Mouse (Mus musculus) G1E (cell line): ENCODE data around the gene Slc5a2. TPM values are rescaled to one million over a fixed set of nuclear protein-coding genes. Genes with fewer than 3 reads are reported as not detected.

Source experiments
- ATAC-seq: 2 replicates; pipeline ENCODE4 v1.8.0; 2016; ENCODE audit warnings: mild to moderate bottlenecking; ENCODE audit not compliant: insufficient number of reproducible peaks, poor library complexity, low FRiP score, severe bottlenecking; ENCODE audit errors: extremely low read depth
- DNase-seq: peaks from one replicate; pipeline ENCODE4 v3.0.0; 2012; ENCODE audit warnings: low spot score
- H3K27me3 ChIP-seq: 2 replicates; pipeline ENCODE4 v1.6.1; 2012; ENCODE audit warnings: mild to moderate bottlenecking, low read length, inconsistent platforms; ENCODE audit not compliant: insufficient read depth
- H3K36me3 ChIP-seq: replicated peaks from 2 replicates; pipeline ENCODE3; 2012; ENCODE audit warnings: mild to moderate bottlenecking, inconsistent platforms
- H3K4me1 ChIP-seq: 2 replicates; pipeline ENCODE4 v1.6.1; 2012; ENCODE audit warnings: low read depth, low read length, inconsistent platforms, mixed read lengths; ENCODE audit not compliant: insufficient read depth
- H3K4me3 ChIP-seq: 2 replicates; pipeline ENCODE4 v1.5.1; 2012; ENCODE audit warnings: low read depth, mild to moderate bottlenecking, inconsistent platforms, low read length, moderate library complexity, mixed read lengths
- H3K9me3 ChIP-seq: replicated peaks from 2 replicates; pipeline ENCODE4 v1.6.1; 2012; ENCODE audit warnings: inconsistent platforms
- CTCF ChIP-seq: IDR thresholded peaks from 2 replicates; pipeline ENCODE4 v1.5.1; 2012; ENCODE audit warnings: low read depth, low read length, inconsistent platforms, mixed read lengths
- GATA1 ChIP-seq: IDR thresholded peaks from 2 replicates; pipeline ENCODE4 v1.6.1; 2012; ENCODE audit warnings: borderline replicate concordance, low read length, inconsistent platforms, mixed read lengths
- GATA2 ChIP-seq: IDR thresholded peaks from 2 replicates; pipeline ENCODE4 v1.6.1; 2012; ENCODE audit warnings: low read depth, low read length, inconsistent platforms, borderline replicate concordance
- POLR2AphosphoS5 ChIP-seq: IDR thresholded peaks from 2 replicates; pipeline ENCODE4 v1.6.1; 2012; ENCODE audit warnings: low read depth, low read length, inconsistent platforms; ENCODE audit not compliant: insufficient replicate concordance
- TAL1 ChIP-seq: conservative IDR thresholded peaks from 2 replicates; pipeline ENCODE4 v1.6.1; 2012; ENCODE audit warnings: low read depth, low read length, inconsistent platforms, mixed read lengths
- polyA plus RNA-seq: library from polyadenylated mRNA; stranded (reverse); fragments of >175 nt; gene quantifications from 2 replicates; pipeline ENCODE4 v1.2.3, GENCODE M21; 2012
- total RNA-seq, 2 experiments: library from RNA; stranded (forward) in 1 of 2; stranded (reverse) in 1 of 2; fragments of 200-1000 nt in 1 of 2; fragments of >200 nt in 1 of 2; fragmentation: Nextera tagmentation in 1 of 2; gene quantifications; 2 replicates each; pipeline ENCODE4 v1.2.3; 2014 to 2017

Slc5a2 gene
- total and polyA plus RNA-seq, 3 experiments = 0.05 to 0.55 TPM; not detected in 1

DNA sequence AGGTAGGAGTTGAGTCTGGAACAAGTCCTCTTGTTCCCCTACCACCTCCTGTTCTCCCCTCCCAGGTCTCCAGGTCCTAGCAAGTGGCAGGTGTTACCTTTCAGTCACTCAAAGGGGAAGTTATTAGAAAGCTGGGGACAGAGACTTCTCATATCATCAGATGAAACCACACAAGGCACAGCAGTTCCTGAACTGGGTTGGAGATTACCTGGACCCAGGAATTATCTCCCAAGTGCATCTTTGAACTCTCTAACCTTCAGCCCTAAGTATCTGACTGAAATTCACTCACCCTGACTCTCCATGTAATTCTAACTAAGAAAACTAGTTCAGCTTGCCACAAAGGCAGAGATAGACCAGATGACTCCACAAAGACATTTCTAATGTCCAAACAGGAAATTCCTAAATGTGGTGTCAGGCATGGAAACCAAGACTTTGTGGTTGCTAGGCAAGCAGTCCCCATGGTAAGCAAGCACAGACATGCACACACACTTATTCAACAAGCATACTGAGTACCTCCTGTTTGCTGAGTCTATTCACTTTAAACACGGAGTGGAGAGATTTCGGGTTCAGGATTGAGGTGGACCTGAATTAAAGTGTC, 54.9 kb downstream of the Slc5a2 start:
- H3K36me3 ChIP-seq = no peaks in the 10 kb centered on the region
- H3K4me1 ChIP-seq = peaks cover 41% of the 10 kb centered on the region
- H3K9me3 ChIP-seq = no peaks in the 10 kb centered on the region
- TF ChIP-seq GATA2 (no peak), CTCF (no peak), GATA1 (no peak), TAL1 (no peak; the same call in 1 of the 2 replicates), POLR2AphosphoS5 (no peak)
- ATAC-seq = peak; percentile 28
- H3K4me3 ChIP-seq = no peak overlapping the region
- H3K27me3 ChIP-seq = peaks cover 10% of the 10 kb centered on the region; the same call in 1 of the 2 replicates
- DNase-seq = no peak

DNA sequence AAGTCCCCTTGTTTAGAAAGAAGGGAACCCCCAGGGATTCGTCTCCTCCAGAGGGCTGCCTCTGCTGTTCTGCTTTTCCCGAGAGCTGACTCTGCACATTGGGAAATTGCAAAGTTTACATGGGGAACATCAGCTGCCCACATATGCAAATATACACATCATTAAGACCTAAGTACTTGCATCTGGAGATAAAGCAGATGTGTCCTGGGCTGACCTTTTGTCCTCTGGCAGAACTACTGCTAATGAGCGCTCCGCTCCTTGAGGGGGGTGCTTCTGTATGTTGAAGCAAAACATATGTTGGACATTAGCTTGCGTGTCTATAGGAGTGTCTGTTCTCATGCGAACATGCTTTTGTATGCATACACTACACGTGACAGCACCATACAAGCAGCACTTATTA, 55.8 kb downstream of the Slc5a2 start:
- Histone ChIP-seq H3K36me3 (no peaks in the 10 kb centered on the region), H3K4me3 (no peak overlapping the region), H3K4me1 (peaks cover 41% of the 10 kb centered on the region), H3K27me3 (peaks cover 10% of the 10 kb centered on the region; the same call in 1 of the 2 replicates), H3K9me3 (no peaks in the 10 kb centered on the region)
- DNase-seq (no peak), ATAC-seq (no peak)
- TF ChIP-seq TAL1 (no peak), POLR2AphosphoS5 (no peak), GATA1 (no peak)

Other genes starting within 250 kb of the Slc5a2 start
- 0.30 TPM in 1 of 2 replicates, not detected in the other for gene Itgam, start 203.0 kb upstream of the Slc5a2 start, total RNA-seq (2014; fragmentation: Nextera tagmentation)
- gene Itgam, start 203.0 kb upstream of the Slc5a2 start, total RNA-seq (2017) = 0.22 and 0.29 TPM in 2 replicates
- 0.02 and 0.07 TPM in 2 replicates for gene Itgam, start 203.0 kb upstream of the Slc5a2 start, polyA plus RNA-seq
- not detected in 2 replicates for gene Gm49368, start 203.0 kb upstream of the Slc5a2 start, total RNA-seq (2014; fragmentation: Nextera tagmentation)
- gene Gm49368, start 203.0 kb upstream of the Slc5a2 start, total RNA-seq (2017) = not detected in 2 replicates
- 0.03 TPM in 1 of 2 replicates, not detected in the other for gene Gm49368, start 203.0 kb upstream of the Slc5a2 start, polyA plus RNA-seq
- gene Itgax, start 136.1 kb upstream of the Slc5a2 start, total RNA-seq (2014; fragmentation: Nextera tagmentation) = not detected in 2 replicates
- gene Itgax, start 136.1 kb upstream of the Slc5a2 start, total RNA-seq (2017) = 0.11 and 0.58 TPM in 2 replicates
- not detected in 2 replicates for gene Itgax, start 136.1 kb upstream of the Slc5a2 start, polyA plus RNA-seq
- not detected in 2 replicates for gene Itgad, start 111.3 kb upstream of the Slc5a2 start, total RNA-seq (2014; fragmentation: Nextera tagmentation)
- 0.23 TPM in 1 of 2 replicates, not detected in the other for gene Itgad, start 111.3 kb upstream of the Slc5a2 start, total RNA-seq (2017)
- gene Itgad, start 111.3 kb upstream of the Slc5a2 start, polyA plus RNA-seq = 0.01 and 0.06 TPM in 2 replicates
- gene Cox6a2, start 59.3 kb upstream of the Slc5a2 start, total RNA-seq (2014; fragmentation: Nextera tagmentation) = not detected in 2 replicates
- 0.27 TPM in 1 of 2 replicates, not detected in the other for gene Cox6a2, start 59.3 kb upstream of the Slc5a2 start, total RNA-seq (2017)
- 0.13 and 0.21 TPM in 2 replicates for gene Cox6a2, start 59.3 kb upstream of the Slc5a2 start, polyA plus RNA-seq
- gene Armc5, start 28.3 kb upstream of the Slc5a2 start, total RNA-seq (2014; fragmentation: Nextera tagmentation) = 10.2 and 12.0 TPM in 2 replicates
- gene Armc5, start 28.3 kb upstream of the Slc5a2 start, total RNA-seq (2017) = 5.6 and 7.6 TPM in 2 replicates
- gene Armc5, start 28.3 kb upstream of the Slc5a2 start, polyA plus RNA-seq = 22.8 and 23.8 TPM in 2 replicates
- 3.8 and 5.5 TPM in 2 replicates for gene 9130023H24Rik, start 27.6 kb upstream of the Slc5a2 start, total RNA-seq (2014; fragmentation: Nextera tagmentation)
- 5.5 and 6.1 TPM in 2 replicates for gene 9130023H24Rik, start 27.6 kb upstream of the Slc5a2 start, total RNA-seq (2017)
- gene 9130023H24Rik, start 27.6 kb upstream of the Slc5a2 start, polyA plus RNA-seq = 0.72 and 0.73 TPM in 2 replicates
- gene Tgfb1i1, start 18.8 kb upstream of the Slc5a2 start, total RNA-seq (2014; fragmentation: Nextera tagmentation) = 0.34 TPM in 1 of 2 replicates, not detected in the other
- 0.11 TPM in 1 of 2 replicates, not detected in the other for gene Tgfb1i1, start 18.8 kb upstream of the Slc5a2 start, total RNA-seq (2017)
- gene Tgfb1i1, start 18.8 kb upstream of the Slc5a2 start, polyA plus RNA-seq = 0.05 TPM in 1 of 2 replicates, not detected in the other
- gene BC017158, start 32.5 kb downstream of the Slc5a2 start, total RNA-seq (2014; fragmentation: Nextera tagmentation) = 89.4 and 93.4 TPM in 2 replicates
- 26.8 and 35.3 TPM in 2 replicates for gene BC017158, start 32.5 kb downstream of the Slc5a2 start, total RNA-seq (2017)
- gene BC017158, start 32.5 kb downstream of the Slc5a2 start, polyA plus RNA-seq = 31.7 and 33.5 TPM in 2 replicates
- 156 and 172 TPM in 2 replicates for gene Rgs10, start 153.1 kb downstream of the Slc5a2 start, total RNA-seq (2014; fragmentation: Nextera tagmentation)
- gene Rgs10, start 153.1 kb downstream of the Slc5a2 start, total RNA-seq (2017) = 121 and 126 TPM in 2 replicates
- 133 and 183 TPM in 2 replicates for gene Rgs10, start 153.1 kb downstream of the Slc5a2 start, polyA plus RNA-seq
- 139 and 151 TPM in 2 replicates for gene Tial1, start 196.1 kb downstream of the Slc5a2 start, total RNA-seq (2014; fragmentation: Nextera tagmentation)
- gene Tial1, start 196.1 kb downstream of the Slc5a2 start, total RNA-seq (2017) = 48.2 and 59.7 TPM in 2 replicates
- 51.5 and 70.7 TPM in 2 replicates for gene Tial1, start 196.1 kb downstream of the Slc5a2 start, polyA plus RNA-seq